Mouse (Mus musculus) heart, embryonic 12.5 days (tissue): ENCODE measurements around the gene Arhgef1. TPM values are rescaled to one million over a fixed set of nuclear protein-coding genes. Genes with fewer than 3 reads are reported as not detected.
A peak's percentile ranks its signal among the peaks of the same experiment; 100 is the strongest.

Experiments
- ATAC-seq: fragments of 200-750 bp; cut with Nextera tagmentation; 2 replicates; pipeline ENCODE4 v1.8.0; 2017; ENCODE audit warnings: moderate TSS enrichment, moderate library complexity; ENCODE audit not compliant: insufficient number of reproducible peaks, low FRiP score
- H3K27ac ChIP-seq: fragments of 300-500 bp; sonication (generic); 2 replicates; pipeline ENCODE4 v1.5.1; 2016; ENCODE audit warnings: mild to moderate bottlenecking, moderate library complexity; ENCODE audit not compliant: poor library complexity, severe bottlenecking
- H3K27me3 ChIP-seq: fragments of 300-500 bp; sonication (generic); replicated peaks from 2 replicates; pipeline ENCODE4 v1.6.1; 2016; ENCODE audit warnings: mild to moderate bottlenecking, moderate library complexity
- H3K36me3 ChIP-seq: fragments of 300-500 bp; sonication (generic); 2 replicates; pipeline ENCODE4 v1.6.1; 2016; ENCODE audit warnings: mild to moderate bottlenecking, moderate library complexity
- H3K4me1 ChIP-seq: fragments of 300-500 bp; sonication (generic); replicated peaks from 2 replicates; pipeline ENCODE4 v1.6.1; 2016; ENCODE audit warnings: mild to moderate bottlenecking
- H3K4me2 ChIP-seq: fragments of 300-500 bp; sonication (generic); 2 replicates; pipeline ENCODE4 v1.6.1; 2016; ENCODE audit warnings: mild to moderate bottlenecking, moderate library complexity
- H3K4me3 ChIP-seq: fragments of 300-500 bp; sonication (generic); 2 replicates; pipeline ENCODE4 v1.5.1; 2016; ENCODE audit warnings: mild to moderate bottlenecking
- H3K9ac ChIP-seq: fragments of 300-500 bp; sonication (generic); 2 replicates; pipeline ENCODE4 v1.6.1; 2016; ENCODE audit warnings: mild to moderate bottlenecking, moderate library complexity
- H3K9me3 ChIP-seq: fragments of 300-500 bp; sonication (generic); replicated peaks from 2 replicates; pipeline ENCODE4 v1.6.1; 2016; ENCODE audit warnings: mild to moderate bottlenecking, moderate library complexity
- WGBS: fragments of 180-500 bp; shearing (Covaris S2); methylation state at CpG from one replicate; pipeline ENCODE4 v1.1.7; 2016; 5-methylcytosine and 5-hydroxymethylcytosine counted together
- polyA plus RNA-seq: library from polyadenylated mRNA; unstranded; fragments of >200 nt; fragmentation: Nextera tagmentation; extraction: Ambion mirVana; gene quantifications from 2 replicates; pipeline ENCODE4 v1.2.1, GENCODE M21; 2016

Gene Arhgef1
- polyA plus RNA-seq, 1 experiment from 2014 or later = 83.0 TPM

- WGBS = 37% methylated on average over 2 of the region's 2 CpGs
- no peaks in the 10 kb centered on the region for H3K4me1 ChIP-seq
- H3K9ac ChIP-seq = no peak overlapping the region
- no peaks in the 10 kb centered on the region for H3K36me3 ChIP-seq
- H3K27ac ChIP-seq = no peak overlapping the region
- ATAC-seq = no peak
- no peak overlapping the region for H3K4me2 ChIP-seq
- no peak overlapping the region for H3K4me3 ChIP-seq
- no peaks in the 10 kb centered on the region for H3K9me3 ChIP-seq
- no peaks in the 10 kb centered on the region; the same call in 1 of the 2 replicates for H3K27me3 ChIP-seq
Observed at GRCm38 (mm10) chr7:24879620-24880019, 23.1 kb upstream of the Arhgef1 start.

- Histone ChIP-seq H3K4me3 (no peak overlapping the region), H3K36me3 (peaks cover 23% of the 10 kb centered on the region), H3K27ac (no peak overlapping the region), H3K4me1 (peaks cover 25% of the 10 kb centered on the region), H3K9ac (no peak overlapping the region), H3K27me3 (no peaks in the 10 kb centered on the region), H3K4me2 (no peak overlapping the region), H3K9me3 (no peaks in the 10 kb centered on the region)
- WGBS = 84% methylated on average over 9 of the region's 9 CpGs
- ATAC-seq = no peak
Observed at GRCm38 (mm10) chr7:24882416-24883199, 20.1 kb upstream of the Arhgef1 start.

- under 1% methylated on average over 57 of the region's 57 CpGs for WGBS
- ATAC-seq = peak; percentile 94
- H3K9ac ChIP-seq = peak within 1 kb of the TSS; percentile 99
- H3K36me3 ChIP-seq = peaks cover 38% of the 10 kb centered on the region
- no peaks in the 10 kb centered on the region for H3K9me3 ChIP-seq
- peak within 1 kb of the TSS; percentile 85 for H3K4me2 ChIP-seq
- H3K27me3 ChIP-seq = no peaks in the 10 kb centered on the region
- peak within 1 kb of the TSS; percentile 93 for H3K4me3 ChIP-seq
- H3K4me1 ChIP-seq = peaks cover 27% of the 10 kb centered on the region
- H3K27ac ChIP-seq = peak within 1 kb of the TSS; percentile 85
Observed at GRCm38 (mm10) chr7:24883896-24884692, 18.6 kb upstream of the Arhgef1 start, which contains the start of gene Rps19. TSS of gene Rps19 (plus strand) at chr7:24884371.

- Histone ChIP-seq H3K9me3 (no peaks in the 10 kb centered on the region), H3K4me1 (peaks cover 27% of the 10 kb centered on the region), H3K9ac (peak overlapping the region; percentile 99), H3K27me3 (no peaks in the 10 kb centered on the region), H3K4me3 (peak overlapping the region; percentile 93), H3K27ac (peak overlapping the region; percentile 85), H3K36me3 (peaks cover 45% of the 10 kb centered on the region), H3K4me2 (peak overlapping the region; percentile 85)
- WGBS = under 1% methylated on average over 47 of the region's 47 CpGs
- 0 out of 2 replicates have a peak, but pooled peaks have one; percentile 1 for ATAC-seq
Observed at GRCm38 (mm10) chr7:24884693-24885291, 17.9 kb upstream of the Arhgef1 start.

- no peak for ATAC-seq
- WGBS = 42% methylated on average over 12 of the region's 12 CpGs
- Histone ChIP-seq H3K27me3 (no peaks in the 10 kb centered on the region), H3K9me3 (no peaks in the 10 kb centered on the region), H3K4me3 (peak overlapping the region; percentile 93), H3K4me1 (peaks cover 27% of the 10 kb centered on the region), H3K27ac (no peak overlapping the region), H3K4me2 (peak overlapping the region; percentile 85), H3K36me3 (peaks cover 52% of the 10 kb centered on the region), H3K9ac (peak overlapping the region; percentile 99)
Observed at GRCm38 (mm10) chr7:24885468-24886307, 17.0 kb upstream of the Arhgef1 start.

- Histone ChIP-seq H3K4me2 (peak overlapping the region; percentile 85), H3K4me3 (peak overlapping the region; percentile 93), H3K4me1 (peaks cover 27% of the 10 kb centered on the region), H3K27me3 (no peaks in the 10 kb centered on the region), H3K9me3 (no peaks in the 10 kb centered on the region), H3K36me3 (peaks cover 57% of the 10 kb centered on the region), H3K27ac (no peak overlapping the region), H3K9ac (peak overlapping the region; percentile 99)
- ATAC-seq = no peak
- 63% methylated on average over 4 of the region's 4 CpGs for WGBS
Observed at GRCm38 (mm10) chr7:24886308-24886633, 16.4 kb upstream of the Arhgef1 start.

- H3K27me3 ChIP-seq = no peaks in the 10 kb centered on the region
- H3K4me3 ChIP-seq = peak overlapping the region; percentile 93; the same call in 1 of the 2 replicates
- H3K4me2 ChIP-seq = 0 out of 2 replicates have a peak overlapping the region, but pooled peaks have one; percentile 85
- 82% methylated on average over 4 of the region's 4 CpGs for WGBS
- no peaks in the 10 kb centered on the region for H3K9me3 ChIP-seq
- peaks cover 27% of the 10 kb centered on the region for H3K4me1 ChIP-seq
- ATAC-seq = no peak
- H3K9ac ChIP-seq = peak overlapping the region; percentile 99
- no peak overlapping the region for H3K27ac ChIP-seq
- peaks cover 61% of the 10 kb centered on the region for H3K36me3 ChIP-seq
Observed at GRCm38 (mm10) chr7:24887096-24887495, 15.6 kb upstream of the Arhgef1 start.

GRCm38 (mm10) chr7:24889431-24890220 lies 13.1 kb upstream of the Arhgef1 start:
- Histone ChIP-seq H3K4me3 (no peak overlapping the region), H3K27ac (0 out of 2 replicates have a peak overlapping the region, but pooled peaks have one; percentile 20), H3K9me3 (no peaks in the 10 kb centered on the region), H3K36me3 (peaks cover 61% of the 10 kb centered on the region), H3K4me1 (peaks cover 27% of the 10 kb centered on the region), H3K27me3 (no peaks in the 10 kb centered on the region), H3K9ac (no peak overlapping the region), H3K4me2 (no peak overlapping the region)
- 0 out of 2 replicates have a peak, but pooled peaks have one; percentile 1 for ATAC-seq
- WGBS = 84% methylated on average over 6 of the region's 6 CpGs

GRCm38 (mm10) chr7:24890281-24891216 lies 12.2 kb upstream of the Arhgef1 start:
- Histone ChIP-seq H3K36me3 (peaks cover 58% of the 10 kb centered on the region), H3K4me2 (no peak overlapping the region), H3K4me1 (peaks cover 23% of the 10 kb centered on the region), H3K9me3 (no peaks in the 10 kb centered on the region), H3K9ac (no peak overlapping the region), H3K4me3 (no peak overlapping the region), H3K27me3 (no peaks in the 10 kb centered on the region), H3K27ac (0 out of 2 replicates have a peak overlapping the region, but pooled peaks have one; percentile 20)
- peak; percentile 48 for ATAC-seq
- 27% methylated on average over 10 of the region's 10 CpGs for WGBS
